Mouse (Mus musculus) lung, adult 2 months (tissue): ENCODE results near the gene Flot1. TPM values are rescaled to one million over a fixed set of nuclear protein-coding genes. Genes with fewer than 3 reads are reported as not detected.

ENCODE experiments used
- DNase-seq: peaks from one replicate; pipeline ENCODE4 v3.0.0; 2022
- H3K4me1 ChIP-seq: fragments of 200-500 bp; 2 replicates; pipeline ENCODE4 v1.6.1; 2011; ENCODE audit warnings: low read length; ENCODE audit not compliant: control insufficient read depth, insufficient read depth
- H3K4me3 ChIP-seq: fragments of 200-500 bp; replicated peaks from 2 replicates; pipeline ENCODE3; 2011; ENCODE audit warnings: low read depth, mild to moderate bottlenecking, control low read depth, low read length; ENCODE audit errors: extremely low read depth
- CTCF ChIP-seq: fragments of 200-500 bp; IDR thresholded peaks from 2 replicates; pipeline ENCODE4 v1.5.1; 2011; ENCODE audit warnings: mild to moderate bottlenecking, low read length, control low read depth; ENCODE audit not compliant: insufficient read depth
- POLR2A ChIP-seq: fragments of 200-500 bp; IDR thresholded peaks from 2 replicates; pipeline ENCODE4 v1.6.1; 2011; ENCODE audit warnings: low read depth, mild to moderate bottlenecking, control low read depth, low read length, borderline replicate concordance; ENCODE audit errors: extremely low read depth
- WGBS: fragments of 180-500 bp; shearing (Covaris S2); methylation state at CpG from one replicate; pipeline ENCODE4 v1.1.7; 2018; 5-methylcytosine and 5-hydroxymethylcytosine counted together
- polyA plus RNA-seq: library from polyadenylated mRNA; depleted of rRNA; stranded (reverse); fragments of >200 nt; gene quantifications from 2 replicates; pipeline ENCODE4 v1.2.3, GENCODE M21; 2012

Flot1 gene
- polyA plus RNA-seq, 1 experiment: 89.7 TPM

DNA sequence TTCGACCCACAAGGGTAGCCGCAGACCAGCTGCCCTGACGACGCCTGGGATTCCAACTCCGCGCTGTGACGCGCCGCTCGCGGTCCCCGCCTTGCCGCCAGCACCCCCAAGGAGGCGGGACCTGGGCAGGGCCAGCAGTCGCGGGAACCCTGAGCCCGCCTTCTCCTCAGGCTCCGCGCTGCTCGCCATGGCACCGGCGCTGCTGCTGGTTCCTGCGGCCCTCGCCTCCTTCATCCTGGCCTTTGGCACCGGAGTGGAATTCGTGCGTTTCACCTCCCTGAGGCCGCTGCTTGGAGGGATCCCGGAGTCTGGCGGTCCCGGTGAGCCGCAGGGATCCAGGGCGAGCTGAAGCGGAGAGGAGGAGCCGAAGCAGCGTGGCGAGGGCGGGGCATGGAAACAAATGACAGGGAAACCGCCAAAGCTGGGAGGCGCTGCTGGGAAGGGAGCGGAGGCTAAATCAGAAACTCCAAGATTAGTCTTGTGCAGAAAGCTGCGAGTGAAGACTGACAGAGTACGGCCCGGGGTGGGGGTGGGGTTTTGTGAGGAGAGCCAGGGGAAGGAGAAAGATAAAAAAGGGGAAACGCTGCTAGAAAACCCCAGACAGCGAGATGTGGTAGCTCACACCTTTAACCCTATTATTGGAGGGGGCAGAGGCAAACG, 38.3 kb downstream of the Flot1 start, which contains the start of gene Nrm:
Nrm (plus strand) TSS at position 121 of the 660 bp plus-strand sequence.
- TF ChIP-seq POLR2A (peak; percentile 53; the same call in 1 of the 2 replicates), CTCF (peak; percentile 15; the same call in 1 of the 2 replicates)
- peak; percentile 96 for DNase-seq
- Histone ChIP-seq H3K4me1 (0 out of 2 replicates have a peak, but pooled peaks cover 3% of the 10 kb centered on the region), H3K4me3 (peak within 1 kb of the TSS; percentile 82)
- WGBS: 2% methylated on average over 47 of the region's 47 CpGs

DNA sequence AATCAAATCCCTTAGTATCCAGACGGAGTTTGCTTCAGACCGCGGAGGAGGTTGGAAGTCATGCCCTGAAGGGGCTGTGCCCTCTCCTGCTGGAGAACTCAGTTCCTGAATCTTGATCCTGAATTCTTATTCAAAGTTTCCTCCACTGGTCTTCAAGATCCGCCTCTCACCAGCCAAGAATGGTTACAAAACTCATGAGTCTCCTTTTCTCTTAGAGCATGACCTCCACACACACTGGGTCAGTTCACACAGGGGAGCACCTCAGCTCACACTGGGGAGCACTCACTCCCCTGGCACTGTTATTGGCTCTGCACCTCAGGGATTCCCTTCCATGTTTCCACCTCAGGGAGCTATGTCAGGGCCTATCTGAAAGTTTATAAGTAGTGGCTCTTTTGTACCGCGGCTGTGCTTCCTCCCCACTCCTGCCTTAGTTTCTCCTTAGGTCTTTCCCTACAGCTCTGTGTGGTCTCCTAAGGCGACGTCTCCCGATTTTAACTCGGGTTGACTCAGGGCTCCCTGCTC, 41.9 kb downstream of the Flot1 start:
- DNase-seq: no peak
- Histone ChIP-seq H3K4me1 (0 out of 2 replicates have a peak, but pooled peaks cover 3% of the 10 kb centered on the region), H3K4me3 (peak overlapping the region; percentile 6)
- 32% methylated on average over 10 of the region's 10 CpGs for WGBS
- TF ChIP-seq CTCF (no peak), POLR2A (no peak)

DNA sequence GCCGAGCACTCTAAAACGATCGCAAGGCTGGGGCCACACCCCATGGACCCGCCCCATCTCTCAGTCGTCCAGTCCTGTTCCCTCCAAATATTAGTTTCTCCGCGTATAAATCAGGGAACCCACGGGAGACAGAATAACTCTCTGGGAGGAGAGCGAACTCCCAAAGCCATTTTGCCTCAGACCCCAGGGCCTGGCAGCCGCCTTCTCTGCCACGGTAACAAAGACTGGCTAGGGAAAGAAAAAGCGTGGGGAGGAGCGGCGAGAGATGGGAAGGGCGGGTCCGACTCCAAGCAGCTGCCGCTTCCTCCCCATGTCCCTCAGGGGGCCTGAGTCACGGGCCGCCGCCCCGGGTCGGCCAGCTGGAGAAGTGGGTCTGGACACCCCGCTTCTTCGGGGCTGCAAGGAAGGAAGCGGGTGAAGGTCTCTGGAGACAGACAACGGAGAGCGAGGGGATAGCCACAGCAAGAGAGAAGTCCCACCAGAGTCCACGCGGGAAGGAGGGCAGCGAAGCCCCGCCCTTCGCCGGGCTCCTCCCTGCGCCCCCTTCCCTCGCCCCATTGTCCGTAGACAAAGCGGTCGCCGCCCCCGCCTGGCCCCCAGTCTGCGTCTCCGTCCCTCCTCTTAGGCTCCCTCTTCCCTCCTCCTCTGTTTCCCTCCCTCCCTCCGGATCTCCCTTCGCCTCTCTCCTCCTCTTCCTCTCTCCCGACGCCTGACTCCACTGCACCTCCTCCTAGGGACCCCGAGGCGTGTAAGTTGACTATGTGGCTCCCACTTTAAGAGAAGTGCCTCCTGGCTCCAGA, 42.7 kb downstream of the Flot1 start, which contains the start of gene Ppp1r18:
Ppp1r18 (plus strand) TSS at position 113 of the 800 bp plus-strand sequence.
- Histone ChIP-seq H3K4me3 (peak within 1 kb of the TSS; percentile 93), H3K4me1 (peaks cover 3% of the 10 kb centered on the region; the same call in 1 of the 2 replicates)
- TF ChIP-seq POLR2A (peak; percentile 67; the same call in 1 of the 2 replicates), CTCF (no peak)
- 2% methylated on average over 46 of the region's 48 CpGs for WGBS
- DNase-seq: peak; percentile 64

DNA sequence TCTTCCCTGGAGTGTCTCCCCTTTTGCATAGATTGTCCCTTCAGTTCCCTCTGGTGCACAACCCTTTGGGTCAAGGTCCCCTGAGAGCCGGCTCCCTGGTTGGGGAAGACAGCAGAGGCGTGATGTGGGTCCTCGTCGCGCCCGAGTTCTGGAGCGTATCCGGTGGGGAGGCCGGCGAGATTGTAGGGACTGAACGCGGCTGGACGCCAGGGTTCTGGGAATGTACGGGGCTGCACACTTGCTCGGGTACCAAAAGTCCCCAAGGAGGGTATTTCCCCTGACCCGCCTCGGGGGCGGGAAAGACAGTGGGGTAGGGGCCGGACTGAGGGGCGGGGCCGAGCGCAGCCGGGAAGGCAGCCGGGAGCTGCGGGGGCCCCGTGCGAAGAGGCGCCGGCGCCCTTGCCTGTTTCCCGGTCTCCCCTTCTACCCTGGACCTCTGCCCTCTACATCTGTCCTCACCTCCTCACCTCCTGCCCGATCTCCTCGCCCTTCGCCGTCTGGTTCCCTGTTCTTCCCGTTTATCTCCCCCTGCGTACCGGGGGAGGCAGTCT, 43.3 kb downstream of the Flot1 start:
- H3K4me1 ChIP-seq: peaks cover 3% of the 10 kb centered on the region; the same call in 1 of the 2 replicates
- DNase-seq: peak; percentile 63
- peak overlapping the region; percentile 93 for H3K4me3 ChIP-seq
- TF ChIP-seq CTCF (no peak), POLR2A (peak; percentile 66; the same call in 1 of the 2 replicates)
- WGBS: 1% methylated on average over 38 of the region's 38 CpGs

DNA sequence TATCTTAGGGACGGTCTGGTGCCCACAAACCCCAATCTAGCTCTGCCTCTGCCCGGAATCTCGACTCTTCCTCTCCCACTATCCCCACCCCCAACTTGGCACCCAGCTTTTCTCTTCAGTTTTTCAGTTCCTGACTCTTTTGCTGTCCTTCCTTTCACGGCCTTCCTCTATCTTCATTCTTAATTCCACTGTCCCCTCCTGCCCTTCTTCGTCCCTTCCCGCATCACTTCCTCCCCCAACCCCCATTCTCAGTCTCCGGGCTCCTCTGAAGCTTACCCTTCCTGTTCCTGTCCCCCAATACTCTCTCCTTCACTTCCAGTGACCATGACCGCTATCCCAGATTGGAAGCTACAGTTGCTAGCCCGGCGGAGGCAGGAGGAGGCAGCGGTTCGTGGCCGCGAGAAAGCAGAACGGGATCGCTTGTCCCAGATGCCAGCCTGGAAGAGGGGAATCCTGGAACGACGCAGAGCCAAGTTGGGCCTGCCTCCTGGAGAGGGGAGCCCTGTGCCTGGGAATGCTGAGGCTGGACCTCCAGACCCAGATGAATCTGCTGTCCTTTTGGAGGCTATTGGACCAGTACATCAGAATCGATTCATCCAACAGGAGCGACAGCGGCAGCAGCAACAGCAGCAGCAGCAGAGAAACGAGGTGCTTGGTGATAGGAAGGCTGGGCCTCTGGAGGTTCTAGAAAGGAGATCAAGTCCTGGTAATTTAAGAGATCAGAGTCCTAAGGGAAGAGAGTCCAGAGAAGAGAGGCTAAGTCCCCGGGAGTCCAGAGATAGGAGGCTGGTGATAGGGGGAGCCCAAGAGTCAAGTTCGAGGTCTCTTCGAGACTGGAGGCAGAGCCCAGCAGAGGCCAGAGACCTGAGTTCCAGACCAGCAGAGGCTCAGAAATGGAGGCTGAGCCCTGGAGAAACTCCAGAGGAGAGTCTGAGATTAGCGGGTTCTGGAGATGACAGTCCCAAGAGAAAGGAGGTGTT, 44.2 kb downstream of the Flot1 start:
- Histone ChIP-seq H3K4me1 (peaks cover 5% of the 10 kb centered on the region; the same call in 1 of the 2 replicates), H3K4me3 (peak overlapping the region; percentile 93)
- TF ChIP-seq CTCF (peak; percentile 31; the same call in 1 of the 2 replicates), POLR2A (no peak)
- 9% methylated on average over 26 of the region's 26 CpGs for WGBS
- peak; percentile 51 for DNase-seq

DNA sequence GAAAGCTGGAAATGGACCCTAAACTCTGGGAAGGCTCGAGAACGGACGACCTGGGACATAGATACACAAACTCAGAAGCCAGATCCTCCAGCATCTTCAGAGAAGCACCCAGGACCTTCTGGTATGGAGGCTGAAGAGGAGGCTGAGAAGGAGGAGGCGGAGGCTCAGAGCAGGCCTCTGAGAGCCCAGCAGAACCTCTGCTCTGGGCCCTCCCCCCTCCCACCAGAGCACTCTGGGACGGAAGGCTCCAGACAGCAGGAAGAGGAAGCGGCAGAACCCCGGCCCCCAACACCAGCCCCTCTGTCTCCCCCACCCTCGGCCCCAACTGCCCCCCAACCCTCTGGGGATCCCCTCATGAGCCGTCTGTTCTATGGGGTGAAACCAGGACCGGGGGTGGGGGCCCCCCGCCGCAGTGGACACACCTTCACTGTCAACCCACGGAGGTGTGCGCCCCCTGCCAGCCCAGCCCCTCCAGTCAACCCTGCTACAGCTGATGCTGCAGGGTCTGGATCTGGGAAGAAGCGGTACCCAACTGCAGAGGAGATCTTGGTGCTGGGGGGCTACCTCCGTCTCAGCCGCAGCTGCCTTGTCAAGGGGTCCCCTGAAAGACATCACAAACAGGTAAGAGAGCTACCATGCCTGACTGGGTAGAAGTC, 45.3 kb downstream of the Flot1 start:
- DNase-seq: peak; percentile 34
- Histone ChIP-seq H3K4me1 (peaks cover 11% of the 10 kb centered on the region; the same call in 1 of the 2 replicates), H3K4me3 (peak overlapping the region; percentile 93)
- 14% methylated on average over 17 of the region's 17 CpGs for WGBS
- no peak; the same call in 1 of the 2 replicates for TF ChIP-seq POLR2A
- TF ChIP-seq CTCF: no peak

DNA sequence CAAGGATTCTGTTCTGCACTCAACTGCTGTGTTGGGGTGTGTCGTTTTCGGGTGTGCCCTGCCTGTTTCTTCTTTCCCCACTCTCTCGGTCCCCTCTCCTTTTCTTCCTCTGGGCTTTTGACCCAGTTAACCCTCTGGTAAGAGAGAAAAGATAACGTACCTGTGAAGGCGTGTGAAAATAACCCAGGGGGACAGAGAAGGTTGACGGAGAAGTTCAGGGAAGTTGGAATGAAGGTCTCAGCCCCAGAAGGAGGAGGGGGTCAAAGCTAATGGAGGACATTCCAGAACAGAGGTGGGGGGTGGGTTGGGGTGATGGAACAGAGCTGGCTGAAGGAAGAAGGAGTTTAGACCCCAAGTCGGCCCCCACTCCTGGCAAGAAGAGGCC, 45.9 kb downstream of the Flot1 start:
- no peak for DNase-seq
- 4% methylated on average over 7 of the region's 7 CpGs for WGBS
- H3K4me1 ChIP-seq: peaks cover 15% of the 10 kb centered on the region
- H3K4me3 ChIP-seq: peak overlapping the region; percentile 93
- no peak for TF ChIP-seq POLR2A
- no peak for TF ChIP-seq CTCF

DNA sequence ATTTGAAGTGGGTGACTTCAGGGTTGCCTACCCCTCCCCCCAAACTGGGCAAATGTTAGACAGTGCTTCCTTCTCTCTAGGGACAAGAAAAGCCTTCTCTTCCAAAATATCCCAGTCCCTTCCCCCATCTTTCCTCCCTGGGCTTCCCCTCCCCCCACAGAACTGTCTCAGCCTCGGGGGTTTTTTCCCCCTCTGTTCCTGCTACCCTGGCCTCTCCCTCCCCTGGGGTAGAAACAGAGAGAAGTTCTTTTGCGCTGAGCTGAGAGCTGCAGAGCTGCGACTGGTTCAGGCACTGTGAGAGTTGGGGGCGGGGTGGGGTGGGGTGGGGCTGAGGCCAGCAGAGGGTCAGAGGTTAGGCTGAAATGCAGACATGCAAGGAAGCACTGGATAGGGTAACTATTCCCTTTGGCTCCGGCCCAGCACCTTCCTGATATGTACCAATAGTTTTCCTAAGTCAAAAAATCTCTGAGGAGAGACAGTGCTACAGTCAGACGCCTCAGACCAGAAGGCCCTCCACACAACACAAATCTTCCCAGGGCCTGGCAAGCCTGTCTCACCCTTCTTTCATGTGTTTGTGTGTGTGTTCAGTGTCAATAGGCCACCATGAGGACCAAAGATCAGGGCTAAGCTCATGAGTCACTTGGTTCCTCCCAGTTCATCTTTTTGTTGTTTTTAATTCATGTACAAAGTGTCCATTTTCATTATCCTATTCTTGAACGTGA, 46.5 kb downstream of the Flot1 start:
- Histone ChIP-seq H3K4me3 (peak overlapping the region; percentile 93), H3K4me1 (peaks cover 15% of the 10 kb centered on the region)
- 4% methylated on average over 7 of the region's 7 CpGs for WGBS
- TF ChIP-seq POLR2A (no peak), CTCF (no peak)
- DNase-seq: peak; percentile 38
